ENCODE assay signal across 17 mouse cellular contexts in the genomic region with DNA sequence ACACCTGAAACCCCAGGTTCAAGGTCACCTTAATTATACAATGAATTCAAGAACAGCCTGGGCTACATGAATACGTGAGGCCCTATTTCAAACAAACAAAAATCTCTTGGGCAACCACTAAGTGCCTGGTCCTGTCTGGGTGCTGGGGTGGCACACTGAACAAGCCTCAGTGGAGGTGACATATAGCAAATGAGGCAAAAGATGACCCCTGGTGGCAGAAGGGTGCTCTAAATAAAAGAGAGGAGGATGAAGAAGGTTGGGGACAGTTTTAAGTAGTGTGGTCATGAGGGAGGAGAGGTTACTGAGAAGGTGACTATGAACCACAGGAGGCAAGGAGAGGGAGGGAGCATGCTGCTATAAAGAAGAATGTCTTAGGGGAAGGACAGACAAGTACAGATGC. TPM values are rescaled to one million over a fixed set of nuclear protein-coding genes. Genes with fewer than 3 reads are reported as not detected.
DNase-seq lines count a peak whose midpoint lies in the region; ATAC-seq and TF ChIP-seq lines count a peak whose summit lies in the region.
"Had no signal": no experiment of that assay in that cellular context is flagged by ENCODE, and none has a peak within 500 bp of the region (broad histone marks: within the 10 kb centered on the region; RNA-seq: fewer than 3 reads in every experiment).

No protein-coding gene starts in this region.

- no peak overlapping the region for H3K4me3 ChIP-seq in forebrain, postnatal 0 days (ENCODE audit: low read depth, low read length)
- no peak overlapping the region for H3K4me3 ChIP-seq in forebrain, embryonic 12.5 days (replicated peaks)
- H3K4me3 ChIP-seq in layer of hippocampus, adult 2 months, result no peak overlapping the region
- H3K4me3 ChIP-seq in midbrain, postnatal 0 days (ENCODE audit: low read depth, low read length), result no peak overlapping the region
- no peak overlapping the region for H3K4me3 ChIP-seq in midbrain, embryonic 10.5 days
- H3K4me3 ChIP-seq: embryonic facial prominence, embryonic 13.5 days; heart, embryonic 12.5 days; limb, embryonic 15.5 days had no signal

- no peaks in the 10 kb centered on the region for H3K36me3 ChIP-seq in forebrain, postnatal 0 days (ENCODE audit: insufficient read depth)
- no peaks in the 10 kb centered on the region for H3K36me3 ChIP-seq in forebrain, embryonic 12.5 days (replicated peaks)
- H3K36me3 ChIP-seq in midbrain, postnatal 0 days (ENCODE audit: insufficient read depth, low read length), result no peaks in the 10 kb centered on the region
- H3K36me3 ChIP-seq in midbrain, embryonic 10.5 days, result peaks cover 10% of the 10 kb centered on the region
- H3K36me3 ChIP-seq: heart, embryonic 12.5 days; limb, embryonic 15.5 days had no signal

- H3K27me3 ChIP-seq in forebrain, postnatal 0 days (ENCODE audit: insufficient read depth, low read length), result no peaks in the 10 kb centered on the region
- no peaks in the 10 kb centered on the region for H3K27me3 ChIP-seq in forebrain, embryonic 12.5 days
- no peaks in the 10 kb centered on the region for H3K27me3 ChIP-seq in midbrain, postnatal 0 days (ENCODE audit: insufficient read depth, low read length)
- H3K27me3 ChIP-seq in midbrain, embryonic 10.5 days (ENCODE audit: low read depth, poor library complexity, severe bottlenecking), result no peaks in the 10 kb centered on the region
- H3K27me3 ChIP-seq: embryonic facial prominence, embryonic 13.5 days; heart, embryonic 12.5 days; limb, embryonic 15.5 days had no signal

- WGBS in forebrain, postnatal 0 days, result 78% methylated on average over 1 of the region's 1 CpGs
- 88% methylated on average over 1 of the region's 1 CpGs for WGBS in forebrain, embryonic 12.5 days
- 90% methylated on average over 1 of the region's 1 CpGs for WGBS in midbrain, postnatal 0 days
- 88% methylated on average over 1 of the region's 1 CpGs for WGBS in midbrain, embryonic 10.5 days

- no peaks in the 10 kb centered on the region for H3K4me1 ChIP-seq in forebrain, postnatal 0 days (ENCODE audit: insufficient read depth)
- H3K4me1 ChIP-seq in forebrain, embryonic 12.5 days, result peaks cover 53% of the 10 kb centered on the region
- no peaks in the 10 kb centered on the region for H3K4me1 ChIP-seq in midbrain, postnatal 0 days (ENCODE audit: insufficient read depth, low read length)
- H3K4me1 ChIP-seq in midbrain, embryonic 10.5 days, result peaks cover 74% of the 10 kb centered on the region

- H3K4me2 ChIP-seq in forebrain, postnatal 0 days (ENCODE audit: low read depth), result no peak overlapping the region
- H3K4me2 ChIP-seq in forebrain, embryonic 12.5 days, result no peak overlapping the region
- no peak overlapping the region for H3K4me2 ChIP-seq in midbrain, postnatal 0 days (ENCODE audit: low read depth, low read length, poor library complexity, severe bottlenecking)
- H3K4me2 ChIP-seq: embryonic facial prominence, embryonic 13.5 days; heart, embryonic 12.5 days; limb, embryonic 15.5 days; midbrain, embryonic 11.5 days had no signal

- no peak overlapping the region for H3K9ac ChIP-seq in forebrain, postnatal 0 days
- H3K9ac ChIP-seq in forebrain, embryonic 12.5 days, result no peak overlapping the region
- no peak overlapping the region for H3K9ac ChIP-seq in midbrain, postnatal 0 days (replicated peaks; ENCODE audit: low read length, poor library complexity, severe bottlenecking)
- H3K9ac ChIP-seq: embryonic facial prominence, embryonic 13.5 days; heart, embryonic 12.5 days; limb, embryonic 15.5 days had no signal

- no peak overlapping the region for H3K27ac ChIP-seq in forebrain, postnatal 0 days (ENCODE audit: low read depth, low read length)
- H3K27ac ChIP-seq in forebrain, embryonic 12.5 days, result no peak overlapping the region
- H3K27ac ChIP-seq in layer of hippocampus, adult 2 months, result no peak overlapping the region
- H3K27ac ChIP-seq in midbrain, postnatal 0 days (ENCODE audit: low read depth, low read length), result no peak overlapping the region
- no peak overlapping the region for H3K27ac ChIP-seq in midbrain, embryonic 10.5 days (replicated peaks)
- H3K27ac ChIP-seq: embryonic facial prominence, embryonic 13.5 days; limb, embryonic 15.5 days had no signal

- DNase-seq in forebrain, postnatal 0 days, result no peak
- DNase-seq in layer of hippocampus, adult 2 months (ENCODE audit: low spot score in 2 of 2), result no peak
- no peak for DNase-seq in layer of hippocampus, postnatal 10 days (ENCODE audit: low spot score in 2 of 2)
- DNase-seq in midbrain, postnatal 0 days (ENCODE audit: low spot score), result no peak
- DNase-seq in midbrain, embryonic 10.5 days (ENCODE audit: low spot score), result no peak
- no peak for DNase-seq in left cerebral cortex, postnatal 14 days (ENCODE audit: low spot score in 2 of 2)
- DNase-seq: cerebellum, adult 9-10 months; gastrocnemius, postnatal 36 days; heart, postnatal 36 days; thymus, postnatal 4 days had no signal

- ATAC-seq in forebrain, postnatal 0 days, result no peak
- ATAC-seq in forebrain, embryonic 12.5 days (ENCODE audit: low FRiP score), result no peak
- no peak for ATAC-seq in midbrain, postnatal 0 days (ENCODE audit: low FRiP score)
- ATAC-seq in frontal cortex, adult (ENCODE audit: low TSS enrichment), result no peak
- ATAC-seq: hindbrain, embryonic 16.5 days had no signal

- 0 out of 2 replicates have a peak, but pooled peaks have one; percentile 21 for TF ChIP-seq CTCF in forebrain, postnatal 0 days (IDR thresholded peaks at IDR 0.05; ENCODE audit: low read depth)
- peak; percentile 52 for TF ChIP-seq CTCF in layer of hippocampus, adult 2 months (conservative IDR thresholded peaks at IDR 0.05)
- peak; percentile 38 for TF ChIP-seq CTCF in midbrain, postnatal 0 days (IDR thresholded peaks at IDR 0.05)

- H3K9me3 ChIP-seq in forebrain, postnatal 0 days (ENCODE audit: low read length), result no peaks in the 10 kb centered on the region
- no peaks in the 10 kb centered on the region for H3K9me3 ChIP-seq in forebrain, embryonic 12.5 days
- H3K9me3 ChIP-seq in midbrain, postnatal 0 days (ENCODE audit: low read length), result no peaks in the 10 kb centered on the region
- H3K9me3 ChIP-seq in midbrain, embryonic 10.5 days (replicated peaks), result no peaks in the 10 kb centered on the region
- H3K9me3 ChIP-seq: embryonic facial prominence, embryonic 13.5 days; heart, embryonic 12.5 days; limb, embryonic 15.5 days had no signal

- intact Hi-C loops in left cerebral cortex, postnatal 14 days (cut with DNase I), result no loop called here

RNA-seq across cellular contexts. Expression of a gene that starts 37.8 kb away (rescaled TPM):
- total RNA-seq in forebrain, postnatal 0 days (2014; rRNA removed), result 1.1 and 2.1 TPM in 2 replicates
- polyA plus RNA-seq in forebrain, postnatal 0 days (2015; fragmentation: Nextera tagmentation; extraction: Ambion mirVana), result 3.4 and 4.5 TPM in 2 replicates
- polyA plus RNA-seq in forebrain, embryonic 12.5 days (2016; fragmentation: Nextera tagmentation; extraction: Ambion mirVana), result 24.4 and 25.9 TPM in 2 replicates
- total RNA-seq in layer of hippocampus, adult 2 months (2021), result 1 to 10 TPM; 3.6 to 3.8 TPM
- 1 to 10 TPM; 6.0 TPM for total RNA-seq in layer of hippocampus, postnatal 10 days (2021)
- total RNA-seq in midbrain, postnatal 0 days (2014; rRNA removed), result 0.80 and 3.1 TPM in 2 replicates
- 5.8 and 6.0 TPM in 2 replicates for polyA plus RNA-seq in midbrain, postnatal 0 days (2015; fragmentation: Nextera tagmentation; extraction: Ambion mirVana)
- polyA plus RNA-seq in midbrain, embryonic 10.5 days (2016; fragmentation: Nextera tagmentation; extraction: Ambion mirVana), result 24.2 and 25.7 TPM in 2 replicates
- total RNA-seq in left cerebral cortex, postnatal 14 days (2021), result 1 to 10 TPM; 4.8 to 5.0 TPM
